Mouse (Mus musculus) megakaryocyte, adult 5-6 weeks (primary cell): ENCODE measurements around the gene Slc30a4. TPM values are rescaled to one million over a fixed set of nuclear protein-coding genes. Genes with fewer than 3 reads are reported as not detected.

Experiments
- total RNA-seq, 2 experiments: library from RNA; stranded (forward) in 1 of 2; stranded (reverse) in 1 of 2; fragments of 153-499, 151-499 nt in 1 of 2; fragments of 221-1000, 200-1000 nt in 1 of 2; gene quantifications; 2 replicates each; pipeline versions ENCODE4 v1.2.3 to v1.2.4; 2015 to 2017

The Slc30a4 gene
- total RNA-seq, 2 experiments from 2014 or later, result 1.9 TPM

Other genes with a start within 250 kb of the Slc30a4 start
- gene Gm14085, start 217.7 kb downstream of the Slc30a4 start, total RNA-seq (2015), result 0.18 TPM in 2 replicates
- 0.04 TPM in 1 of 2 replicates, not detected in the other for gene Gm14085, start 217.7 kb downstream of the Slc30a4 start, total RNA-seq (2017)
- gene Gatm, start 91.4 kb downstream of the Slc30a4 start, total RNA-seq (2015), result 19.8 and 29.9 TPM in 2 replicates
- gene Gatm, start 91.4 kb downstream of the Slc30a4 start, total RNA-seq (2017), result 13.7 and 20.8 TPM in 2 replicates
- gene AA467197, start 65.7 kb downstream of the Slc30a4 start, total RNA-seq (2015), result 50.1 and 66.9 TPM in 2 replicates
- gene AA467197, start 65.7 kb downstream of the Slc30a4 start, total RNA-seq (2017), result 103 and 129 TPM in 2 replicates
- gene Bloc1s6, start 35.8 kb upstream of the Slc30a4 start, total RNA-seq (2015), result 12.0 and 12.9 TPM in 2 replicates
- 24.1 and 30.4 TPM in 2 replicates for gene Bloc1s6, start 35.8 kb upstream of the Slc30a4 start, total RNA-seq (2017)
- 106 and 117 TPM in 2 replicates for gene Sqor, start 62.6 kb upstream of the Slc30a4 start, total RNA-seq (2015)
- gene Sqor, start 62.6 kb upstream of the Slc30a4 start, total RNA-seq (2017), result 167 and 173 TPM in 2 replicates